Mouse (Mus musculus) megakaryocyte-erythroid progenitor cell, adult 5-6 weeks (primary cell): ENCODE data around the gene Eif1ax. TPM values are rescaled to one million over a fixed set of nuclear protein-coding genes. Genes with fewer than 3 reads are reported as not detected.
"Not testable (repeated sequence)": the region's sequence is repeated elsewhere in the genome, so short reads cannot be mapped to it uniquely, and the experiment has no call there.

Experiments used
- ATAC-seq: replicated peaks from 2 replicates; pipeline ENCODE4 v1.8.0; 2016; ENCODE audit warnings: mild to moderate bottlenecking, inconsistent platforms; ENCODE audit not compliant: severe bottlenecking, poor library complexity, low FRiP score, low TSS enrichment
- total RNA-seq, 2 experiments: library from RNA; stranded (forward) in 1 of 2; stranded (reverse) in 1 of 2; fragments of 200-1000, 215-1000 nt in 1 of 2; fragments of >200 nt in 1 of 2; fragmentation: Nextera tagmentation in 1 of 2; gene quantifications; 2 replicates each; pipeline ENCODE4 v1.2.3; 2014 to 2017

Gene Eif1ax
- total RNA-seq (2014; fragmentation: Nextera tagmentation) = 58.9 and 67.5 TPM in 2 replicates
- total RNA-seq (2017) = 59.2 and 77.4 TPM in 2 replicates

GRCm38 (mm10) chrX:159371831-159372752, at the start of gene Eif1ax:
Eif1ax (plus strand) TSS chrX:159372178.
- peak; percentile 97 for ATAC-seq

- no peak for ATAC-seq
Measured at GRCm38 (mm10) chrX:159364506-159364905, 7.5 kb upstream of the Eif1ax start.

- ATAC-seq = no peak
Measured at GRCm38 (mm10) chrX:159372753-159373144, 771 bp downstream of the Eif1ax start.

GRCm38 (mm10) chrX:159387105-159387504, 15.1 kb downstream of the Eif1ax start:
- ATAC-seq = no peak

GRCm38 (mm10) chrX:159388953-159389352, 17.0 kb downstream of the Eif1ax start:
- ATAC-seq = no peak

GRCm38 (mm10) chrX:159390347-159390962, 18.5 kb downstream of the Eif1ax start:
- peak; percentile 60 for ATAC-seq

- no peak for ATAC-seq
Measured at GRCm38 (mm10) chrX:159391239-159391638, 19.3 kb downstream of the Eif1ax start.

- peak; percentile 92 for ATAC-seq
Measured at GRCm38 (mm10) chrX:159409253-159409652, 37.3 kb downstream of the Eif1ax start.

GRCm38 (mm10) chrX:159414130-159414828, 42.3 kb downstream of the Eif1ax start, which contains the start of gene Map7d2:
Map7d2 (plus strand) TSS chrX:159414572.
- ATAC-seq = no peak

- peak; percentile 79; the same call in 1 of the 2 replicates for ATAC-seq
Measured at GRCm38 (mm10) chrX:159414829-159415673, 43.1 kb downstream of the Eif1ax start.

GRCm38 (mm10) chrX:159430507-159430906, 58.5 kb downstream of the Eif1ax start:
- not testable (repeated sequence) for ATAC-seq

Other genes starting within 250 kb of the Eif1ax start
- 25.3 and 29.6 TPM in 2 replicates for gene Rps6ka3, start 161.9 kb upstream of the Eif1ax start, total RNA-seq (2014; fragmentation: Nextera tagmentation)
- gene Rps6ka3, start 161.9 kb upstream of the Eif1ax start, total RNA-seq (2017) = 21.0 and 33.1 TPM in 2 replicates
- not detected in 2 replicates for gene Map7d2, start 42.4 kb downstream of the Eif1ax start, total RNA-seq (2014; fragmentation: Nextera tagmentation)
- not detected in 2 replicates for gene Map7d2, start 42.4 kb downstream of the Eif1ax start, total RNA-seq (2017)
- gene Bclaf3, start 154.5 kb downstream of the Eif1ax start, total RNA-seq (2014; fragmentation: Nextera tagmentation) = 30.2 and 44.1 TPM in 2 replicates
- gene Bclaf3, start 154.5 kb downstream of the Eif1ax start, total RNA-seq (2017) = 59.3 and 60.9 TPM in 2 replicates